Mouse (Mus musculus) forebrain, embryonic 12.5 days (tissue): ENCODE results near the gene Arid5b. TPM values are rescaled to one million over a fixed set of nuclear protein-coding genes. Genes with fewer than 3 reads are reported as not detected.

Source experiments
- ATAC-seq: fragments of 200-750 bp; cut with Nextera tagmentation; 2 replicates; pipeline ENCODE4 v1.8.0; 2017; ENCODE audit warnings: moderate TSS enrichment; ENCODE audit not compliant: low FRiP score
- H3K27ac ChIP-seq: fragments of 300-500 bp; sonication (generic); 2 replicates; pipeline ENCODE4 v1.5.1; 2016; ENCODE audit warnings: mild to moderate bottlenecking
- H3K27me3 ChIP-seq: fragments of 300-500 bp; sonication (generic); 2 replicates; pipeline ENCODE4 v1.6.1; 2016; ENCODE audit warnings: mild to moderate bottlenecking
- H3K36me3 ChIP-seq: fragments of 300-500 bp; sonication (generic); replicated peaks from 2 replicates; pipeline ENCODE4 v1.6.1; 2016; ENCODE audit warnings: mild to moderate bottlenecking
- H3K4me1 ChIP-seq: fragments of 300-500 bp; sonication (generic); 2 replicates; pipeline ENCODE4 v1.6.1; 2016
- H3K4me2 ChIP-seq: fragments of 300-500 bp; sonication (generic); 2 replicates; pipeline ENCODE4 v1.6.1; 2016; ENCODE audit warnings: mild to moderate bottlenecking, moderate library complexity
- H3K4me3 ChIP-seq: fragments of 300-500 bp; sonication (generic); replicated peaks from 2 replicates; pipeline ENCODE4 v1.5.1; 2016; ENCODE audit warnings: mild to moderate bottlenecking
- H3K9ac ChIP-seq: fragments of 300-500 bp; sonication (generic); 2 replicates; pipeline ENCODE4 v1.6.1; 2016; ENCODE audit warnings: mild to moderate bottlenecking
- H3K9me3 ChIP-seq: fragments of 300-500 bp; sonication (generic); 2 replicates; pipeline ENCODE4 v1.6.1; 2016
- WGBS: fragments of 180-500 bp; shearing (Covaris S2); methylation state at CpG from one replicate; pipeline ENCODE4 v1.1.7; 2016; 5-methylcytosine and 5-hydroxymethylcytosine counted together
- polyA plus RNA-seq: library from polyadenylated mRNA; unstranded; fragments of >200 nt; fragmentation: Nextera tagmentation; extraction: Ambion mirVana; gene quantifications from 2 replicates; pipeline ENCODE4 v1.2.1, GENCODE M21; 2016

Arid5b gene
- polyA plus RNA-seq, 1 experiment from 2014 or later, result 17.1 TPM

- WGBS, result 93% methylated on average over 4 of the region's 4 CpGs
- Histone ChIP-seq H3K4me2 (no peak overlapping the region), H3K27me3 (no peaks in the 10 kb centered on the region), H3K9me3 (no peaks in the 10 kb centered on the region), H3K9ac (no peak overlapping the region), H3K4me3 (no peak overlapping the region), H3K4me1 (no peaks in the 10 kb centered on the region), H3K27ac (no peak overlapping the region), H3K36me3 (peaks cover 19% of the 10 kb centered on the region)
- ATAC-seq, result no peak
These were observed 186.7 kb downstream of the Arid5b start for GRCm38 (mm10) chr10:68091840-68092239.

GRCm38 (mm10) chr10:68091011-68091410 lies 187.5 kb downstream of the Arid5b start:
- Histone ChIP-seq H3K9me3 (no peaks in the 10 kb centered on the region), H3K27ac (no peak overlapping the region), H3K27me3 (no peaks in the 10 kb centered on the region), H3K4me3 (no peak overlapping the region), H3K9ac (no peak overlapping the region), H3K4me2 (no peak overlapping the region), H3K36me3 (peaks cover 11% of the 10 kb centered on the region), H3K4me1 (no peaks in the 10 kb centered on the region)
- no peak for ATAC-seq
- WGBS, result 93% methylated on average over 11 of the region's 11 CpGs

GRCm38 (mm10) chr10:68090544-68090943 lies 188.0 kb downstream of the Arid5b start:
- no peak for ATAC-seq
- 90% methylated on average over 3 of the region's 3 CpGs for WGBS

GRCm38 (mm10) chr10:68090197-68090535 lies 188.4 kb downstream of the Arid5b start:
- H3K4me2 ChIP-seq, result no peak overlapping the region
- ATAC-seq, result no peak
- no peaks in the 10 kb centered on the region for H3K4me1 ChIP-seq

More at GRCm38 (mm10) chr10:68090544-68090943, 188.0 kb downstream of the Arid5b start:
- Histone ChIP-seq H3K27ac (no peak overlapping the region), H3K9me3 (no peaks in the 10 kb centered on the region), H3K4me3 (no peak overlapping the region), H3K9ac (no peak overlapping the region), H3K36me3 (peaks cover 8% of the 10 kb centered on the region), H3K4me2 (no peak overlapping the region), H3K27me3 (no peaks in the 10 kb centered on the region), H3K4me1 (no peaks in the 10 kb centered on the region)

GRCm38 (mm10) chr10:68089435-68090196 lies 188.9 kb downstream of the Arid5b start:
- H3K27me3 ChIP-seq, result no peaks in the 10 kb centered on the region
- no peak overlapping the region for H3K27ac ChIP-seq
- H3K4me2 ChIP-seq, result no peak overlapping the region
- H3K4me3 ChIP-seq, result no peak overlapping the region
- H3K4me1 ChIP-seq, result no peaks in the 10 kb centered on the region
- 73% methylated on average over 15 of the region's 15 CpGs for WGBS
- no peak overlapping the region for H3K9ac ChIP-seq
- no peaks in the 10 kb centered on the region for H3K9me3 ChIP-seq
- no peak for ATAC-seq
- H3K36me3 ChIP-seq, result no peaks in the 10 kb centered on the region; the same call in 1 of the 2 replicates

More at GRCm38 (mm10) chr10:68090197-68090535, 188.4 kb downstream of the Arid5b start:
- Histone ChIP-seq H3K9ac (no peak overlapping the region), H3K36me3 (peaks cover 5% of the 10 kb centered on the region), H3K27ac (no peak overlapping the region), H3K27me3 (no peaks in the 10 kb centered on the region), H3K4me3 (no peak overlapping the region), H3K9me3 (no peaks in the 10 kb centered on the region)
- 79% methylated on average over 4 of the region's 4 CpGs for WGBS

GRCm38 (mm10) chr10:68087722-68088121 lies 190.8 kb downstream of the Arid5b start:
- no peak for ATAC-seq
- H3K4me3 ChIP-seq, result no peak overlapping the region
- H3K36me3 ChIP-seq, result no peaks in the 10 kb centered on the region
- H3K4me1 ChIP-seq, result no peaks in the 10 kb centered on the region
- H3K27ac ChIP-seq, result no peak overlapping the region
- no peak overlapping the region for H3K4me2 ChIP-seq
- no peaks in the 10 kb centered on the region for H3K9me3 ChIP-seq
- H3K27me3 ChIP-seq, result no peaks in the 10 kb centered on the region
- 83% methylated on average over 3 of the region's 3 CpGs for WGBS
- no peak overlapping the region for H3K9ac ChIP-seq

GRCm38 (mm10) chr10:68086973-68087372 lies 191.6 kb downstream of the Arid5b start:
- Histone ChIP-seq H3K4me1 (no peaks in the 10 kb centered on the region), H3K4me3 (no peak overlapping the region), H3K4me2 (no peak overlapping the region), H3K36me3 (no peaks in the 10 kb centered on the region), H3K9ac (no peak overlapping the region), H3K9me3 (no peaks in the 10 kb centered on the region), H3K27ac (no peak overlapping the region), H3K27me3 (no peaks in the 10 kb centered on the region)
- 86% methylated on average over 4 of the region's 4 CpGs for WGBS
- ATAC-seq, result no peak

GRCm38 (mm10) chr10:68085574-68085973 lies 193.0 kb downstream of the Arid5b start:
- 80% methylated on average over 4 of the region's 4 CpGs for WGBS
- Histone ChIP-seq H3K27ac (no peak overlapping the region), H3K9me3 (no peaks in the 10 kb centered on the region), H3K4me2 (no peak overlapping the region), H3K4me3 (no peak overlapping the region), H3K4me1 (no peaks in the 10 kb centered on the region), H3K36me3 (no peaks in the 10 kb centered on the region), H3K27me3 (no peaks in the 10 kb centered on the region), H3K9ac (no peak overlapping the region)
- no peak for ATAC-seq

- no peaks in the 10 kb centered on the region for H3K36me3 ChIP-seq
- no peak overlapping the region for H3K27ac ChIP-seq
- WGBS, result 76% methylated on average over 6 of the region's 6 CpGs
- no peaks in the 10 kb centered on the region for H3K4me1 ChIP-seq
- H3K9me3 ChIP-seq, result 0 out of 2 replicates have a peak, but pooled peaks cover 3% of the 10 kb centered on the region
- no peaks in the 10 kb centered on the region for H3K27me3 ChIP-seq
- no peak overlapping the region for H3K4me3 ChIP-seq
- no peak overlapping the region for H3K9ac ChIP-seq
- H3K4me2 ChIP-seq, result no peak overlapping the region
- ATAC-seq, result no peak
These were observed 196.8 kb downstream of the Arid5b start for GRCm38 (mm10) chr10:68081712-68082111.

GRCm38 (mm10) chr10:68079910-68080670 lies 198.4 kb downstream of the Arid5b start:
- no peaks in the 10 kb centered on the region for H3K4me1 ChIP-seq
- no peaks in the 10 kb centered on the region for H3K36me3 ChIP-seq
- no peaks in the 10 kb centered on the region for H3K27me3 ChIP-seq
- no peak for ATAC-seq
- WGBS, result 85% methylated on average over 10 of the region's 10 CpGs
- no peak overlapping the region for H3K4me2 ChIP-seq
- H3K9me3 ChIP-seq, result 0 out of 2 replicates have a peak, but pooled peaks cover 3% of the 10 kb centered on the region
- H3K9ac ChIP-seq, result no peak overlapping the region
- no peak overlapping the region for H3K27ac ChIP-seq
- H3K4me3 ChIP-seq, result no peak overlapping the region

- Histone ChIP-seq H3K27ac (no peak overlapping the region), H3K4me3 (no peak overlapping the region), H3K36me3 (no peaks in the 10 kb centered on the region), H3K27me3 (no peaks in the 10 kb centered on the region), H3K9me3 (0 out of 2 replicates have a peak, but pooled peaks cover 3% of the 10 kb centered on the region), H3K4me2 (no peak overlapping the region), H3K4me1 (no peaks in the 10 kb centered on the region), H3K9ac (no peak overlapping the region)
- WGBS, result 96% methylated on average over 3 of the region's 3 CpGs
- ATAC-seq, result no peak
These were observed 199.8 kb downstream of the Arid5b start for GRCm38 (mm10) chr10:68078708-68079107.

- H3K4me3 ChIP-seq, result no peak overlapping the region
- 0 out of 2 replicates have a peak, but pooled peaks cover 3% of the 10 kb centered on the region for H3K9me3 ChIP-seq
- no peaks in the 10 kb centered on the region for H3K27me3 ChIP-seq
- no peak for ATAC-seq
- no peak overlapping the region for H3K9ac ChIP-seq
- no peak overlapping the region for H3K27ac ChIP-seq
- WGBS, result 87% methylated on average over 5 of the region's 5 CpGs
- H3K36me3 ChIP-seq, result no peaks in the 10 kb centered on the region
- H3K4me2 ChIP-seq, result no peak overlapping the region
- no peaks in the 10 kb centered on the region for H3K4me1 ChIP-seq
These were observed 203.4 kb downstream of the Arid5b start for GRCm38 (mm10) chr10:68075181-68075580.
